Mouse (Mus musculus) heart, embryonic 14.5 days (tissue): ENCODE measurements around the gene Il34. TPM values are rescaled to one million over a fixed set of nuclear protein-coding genes. Genes with fewer than 3 reads are reported as not detected.

ENCODE experiments used
- ATAC-seq: fragments of 200-750 bp; cut with Nextera tagmentation; 2 replicates; pipeline ENCODE4 v1.8.0; 2017; ENCODE audit warnings: low read depth, moderate TSS enrichment; ENCODE audit not compliant: insufficient number of reproducible peaks, insufficient read depth, low FRiP score
- H3K27ac ChIP-seq, 2 experiments: fragments of 200-500 bp in 1 of 2; fragments of 300-500 bp in 1 of 2; sonication (generic) in 1 of 2; replicated peaks in 1 of 2; 2 replicates each; pipeline ENCODE4 v1.5.1; 2012 to 2014; ENCODE audit warnings: low read depth in 2 of 2, low read length in 2 of 2, control low read depth in 1 of 2, mild to moderate bottlenecking in 1 of 2, mixed read lengths in 1 of 2; ENCODE audit not compliant: control insufficient read depth in 1 of 2, insufficient read depth in 1 of 2
- H3K27me3 ChIP-seq: fragments of 300-500 bp; sonication (generic); 2 replicates; pipeline ENCODE4 v1.6.1; 2014; ENCODE audit warnings: mild to moderate bottlenecking, low read length, control low read depth; ENCODE audit not compliant: control insufficient read depth, insufficient read depth
- H3K36me3 ChIP-seq: fragments of 300-500 bp; sonication (generic); 2 replicates; pipeline ENCODE4 v1.6.1; 2014; ENCODE audit warnings: mild to moderate bottlenecking, control low read depth, low read length, mixed read lengths; ENCODE audit not compliant: control insufficient read depth, insufficient read depth
- H3K4me1 ChIP-seq, 2 experiments: fragments of 200-500 bp in 1 of 2; fragments of 300-500 bp in 1 of 2; sonication (generic) in 1 of 2; 2 replicates each; pipeline ENCODE4 v1.6.1; 2012 to 2014; ENCODE audit warnings: low read length in 2 of 2, control low read depth in 1 of 2, mixed read lengths in 1 of 2; ENCODE audit not compliant: control insufficient read depth in 2 of 2, insufficient read depth in 2 of 2
- H3K4me2 ChIP-seq: fragments of 300-500 bp; sonication (generic); 2 replicates; pipeline ENCODE4 v1.6.1; 2014; ENCODE audit warnings: mild to moderate bottlenecking, low read length
- H3K4me3 ChIP-seq, 2 experiments: fragments of 200-500 bp in 1 of 2; fragments of 300-500 bp in 1 of 2; sonication (generic) in 1 of 2; 2 replicates each; pipeline ENCODE4 v1.5.1; 2012 to 2014; ENCODE audit warnings: low read length in 2 of 2, mild to moderate bottlenecking in 2 of 2, control low read depth in 1 of 2, low read depth in 1 of 2, moderate library complexity in 1 of 2; ENCODE audit not compliant: control insufficient read depth in 1 of 2, insufficient read depth in 1 of 2
- H3K9ac ChIP-seq: fragments of 300-500 bp; sonication (generic); 2 replicates; pipeline ENCODE4 v1.6.1; 2014; ENCODE audit warnings: mild to moderate bottlenecking, low read length
- H3K9me3 ChIP-seq: fragments of 300-500 bp; sonication (generic); 2 replicates; pipeline ENCODE4 v1.6.1; 2016; ENCODE audit warnings: low read length, control low read depth; ENCODE audit not compliant: control insufficient read depth
- WGBS: fragments of 180-500 bp; shearing (Covaris S2); extraction: QIAGEN DNeasy Blood & Tissue Kit; methylation state at CpG from one replicate; pipeline ENCODE4 v1.1.7; 2014; 5-methylcytosine and 5-hydroxymethylcytosine counted together
- polyA plus RNA-seq: library from polyadenylated mRNA; unstranded; fragments of >200 nt; fragmentation: Nextera tagmentation; extraction: Ambion mirVana; gene quantifications from 2 replicates; pipeline ENCODE4 v1.2.1, GENCODE M21; 2014

Gene Il34
- polyA plus RNA-seq, 1 experiment from 2014 or later, result 0.49 TPM

GRCm38 (mm10) chr8:110794363-110794965 is 11.3 kb downstream of the Il34 start:
- Histone ChIP-seq H3K9me3 (no peaks in the 10 kb centered on the region), H3K4me1 (peaks cover 5 to 6% of the 10 kb centered on the region in 2 experiments), H3K36me3 (no peaks in the 10 kb centered on the region), H3K4me3 (no peak overlapping the region), H3K27me3 (no peaks in the 10 kb centered on the region), H3K9ac (no peak overlapping the region), H3K27ac (no peak overlapping the region), H3K4me2 (no peak overlapping the region)
- no peak for ATAC-seq
- 82% methylated on average over 7 of the region's 7 CpGs for WGBS

GRCm38 (mm10) chr8:110793936-110794335 is 11.8 kb downstream of the Il34 start:
- 92% methylated on average over 9 of the region's 9 CpGs for WGBS

GRCm38 (mm10) chr8:110793511-110793910 is 12.2 kb downstream of the Il34 start:
- no peaks in the 10 kb centered on the region for H3K36me3 ChIP-seq
- peaks cover 6 to 11% of the 10 kb centered on the region in 2 experiments for H3K4me1 ChIP-seq
- no peak overlapping the region for H3K4me3 ChIP-seq
- no peak overlapping the region for H3K9ac ChIP-seq
- 72% methylated on average over 9 of the region's 9 CpGs for WGBS
- H3K27ac ChIP-seq, result no peak overlapping the region
- H3K27me3 ChIP-seq, result no peaks in the 10 kb centered on the region
- ATAC-seq, result no peak
- H3K4me2 ChIP-seq, result no peak overlapping the region
- no peaks in the 10 kb centered on the region for H3K9me3 ChIP-seq

More at GRCm38 (mm10) chr8:110793936-110794335, 11.8 kb downstream of the Il34 start:
- Histone ChIP-seq H3K27ac (no peak overlapping the region), H3K4me1 (peaks cover 6 to 11% of the 10 kb centered on the region in 2 experiments), H3K9me3 (no peaks in the 10 kb centered on the region), H3K4me3 (no peak overlapping the region), H3K4me2 (no peak overlapping the region), H3K36me3 (no peaks in the 10 kb centered on the region), H3K27me3 (no peaks in the 10 kb centered on the region), H3K9ac (no peak overlapping the region)
- no peak for ATAC-seq

GRCm38 (mm10) chr8:110792574-110793200 is 13.0 kb downstream of the Il34 start:
- no peaks in the 10 kb centered on the region for H3K36me3 ChIP-seq
- H3K4me3 ChIP-seq, result no peak overlapping the region
- H3K27ac ChIP-seq, result no peak overlapping the region; a peak in 1 of 4 replicates
- peaks cover 6 to 11% of the 10 kb centered on the region in 2 experiments for H3K4me1 ChIP-seq
- 57% methylated on average over 11 of the region's 11 CpGs for WGBS
- no peak overlapping the region for H3K9ac ChIP-seq
- H3K4me2 ChIP-seq, result no peak overlapping the region
- ATAC-seq, result 0 out of 2 replicates have a peak, but pooled peaks have one; percentile 7
- no peaks in the 10 kb centered on the region for H3K27me3 ChIP-seq
- no peaks in the 10 kb centered on the region for H3K9me3 ChIP-seq

- Histone ChIP-seq H3K27me3 (no peaks in the 10 kb centered on the region), H3K4me1 (peaks cover 6 to 11% of the 10 kb centered on the region in 2 experiments), H3K9me3 (no peaks in the 10 kb centered on the region), H3K36me3 (no peaks in the 10 kb centered on the region), H3K27ac (no peak overlapping the region), H3K4me2 (no peak overlapping the region), H3K4me3 (no peak overlapping the region), H3K9ac (no peak overlapping the region)
- no peak for ATAC-seq
- 65% methylated on average over 10 of the region's 10 CpGs for WGBS
Measured at GRCm38 (mm10) chr8:110791164-110791563, 14.6 kb downstream of the Il34 start.

GRCm38 (mm10) chr8:110790270-110790669 is 15.5 kb downstream of the Il34 start:
- 55% methylated on average over 6 of the region's 6 CpGs for WGBS
- H3K36me3 ChIP-seq, result no peaks in the 10 kb centered on the region
- no peaks in the 10 kb centered on the region for H3K9me3 ChIP-seq
- no peaks in the 10 kb centered on the region for H3K27me3 ChIP-seq
- ATAC-seq, result no peak
- no peak overlapping the region for H3K9ac ChIP-seq
- H3K4me3 ChIP-seq, result no peak overlapping the region
- H3K4me2 ChIP-seq, result no peak overlapping the region
- peaks cover 6 to 11% of the 10 kb centered on the region in 2 experiments for H3K4me1 ChIP-seq
- H3K27ac ChIP-seq, result no peak overlapping the region

GRCm38 (mm10) chr8:110789571-110789970 is 16.2 kb downstream of the Il34 start:
- Histone ChIP-seq H3K27me3 (no peaks in the 10 kb centered on the region), H3K9ac (no peak overlapping the region), H3K36me3 (no peaks in the 10 kb centered on the region), H3K9me3 (no peaks in the 10 kb centered on the region), H3K4me3 (no peak overlapping the region), H3K27ac (0 out of 4 replicates have a peak overlapping the region, but pooled peaks of 1 of the 2 experiments have one; percentile 19), H3K4me2 (no peak overlapping the region), H3K4me1 (peaks cover 6 to 11% of the 10 kb centered on the region in 2 experiments)
- ATAC-seq, result no peak
- WGBS, result 45% methylated on average over 12 of the region's 12 CpGs
